In the genomic region with DNA sequence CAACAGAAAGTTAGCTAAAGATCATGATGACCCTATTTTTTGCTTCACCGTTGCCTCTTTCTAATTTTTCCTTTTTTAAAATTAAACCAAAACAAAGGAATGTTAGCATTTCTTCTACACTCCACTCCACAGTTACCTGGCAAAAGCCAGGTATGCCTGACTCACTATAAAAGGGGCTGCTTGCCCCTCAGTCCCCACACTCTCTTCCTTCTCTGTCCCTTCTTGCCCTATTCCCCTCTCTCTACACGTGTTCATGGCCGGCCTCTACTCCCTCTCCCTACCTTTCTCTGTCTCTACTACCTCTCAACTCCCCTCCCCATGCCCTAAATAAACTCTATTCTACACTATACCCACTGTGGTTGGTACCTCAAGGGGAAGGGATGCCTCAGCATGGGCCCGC, we compare ENCODE assay signal across 11 mouse cellular contexts. TPM values are rescaled to one million over a fixed set of nuclear protein-coding genes. Genes with fewer than 3 reads are reported as not detected.
A peak's percentile ranks its signal among the peaks of the same experiment; 100 is the strongest.
DNase-seq lines count a peak whose midpoint lies in the region; ATAC-seq and TF ChIP-seq lines count a peak whose summit lies in the region.
"Had no signal": no experiment of that assay in that cellular context is flagged by ENCODE, and none has a peak within 500 bp of the region (broad histone marks: within the 10 kb centered on the region; RNA-seq: fewer than 3 reads in every experiment).

No protein-coding gene starts in this region.

- no peaks in the 10 kb centered on the region for H3K4me1 ChIP-seq in cerebellum, adult 2 months (ENCODE audit: control insufficient read depth, insufficient read depth, low read length)
- peaks cover 23% of the 10 kb centered on the region for H3K4me1 ChIP-seq in kidney, embryonic 16.5 days (ENCODE audit: insufficient read depth, low read length)
- H3K4me1 ChIP-seq in embryonic facial prominence, embryonic 15.5 days = peaks cover 26% of the 10 kb centered on the region
- peaks cover 46% of the 10 kb centered on the region for H3K4me1 ChIP-seq in liver, embryonic 15.5 days (replicated peaks)

- no peak for TF ChIP-seq POLR2A in cerebellum, adult 2 months (IDR thresholded peaks at IDR 0.05; ENCODE audit: borderline replicate concordance, insufficient read depth, low read length)

- peak; percentile 12 for DNase-seq in cerebellum, adult 11 months
- no peak for DNase-seq in cerebellum, adult 2 months
- no peak for DNase-seq in kidney, adult 11 months
- no peak for DNase-seq in gastrocnemius, postnatal 10 days
- no peak for DNase-seq in left cerebral cortex, postnatal 36 days (ENCODE audit: low spot score in 2 of 2)
- DNase-seq: heart, postnatal 10 days; layer of hippocampus, postnatal 36 days had no signal

- H3K27me3 ChIP-seq in cerebellum, adult 2 months (ENCODE audit: control insufficient read depth, insufficient read depth, low read length) = no peaks in the 10 kb centered on the region
- no peaks in the 10 kb centered on the region for H3K27me3 ChIP-seq in kidney, embryonic 16.5 days (ENCODE audit: insufficient read depth, low read length)
- H3K27me3 ChIP-seq in embryonic facial prominence, embryonic 15.5 days = no peaks in the 10 kb centered on the region
- peaks cover 11% of the 10 kb centered on the region for H3K27me3 ChIP-seq in liver, embryonic 15.5 days

- H3K4me2 ChIP-seq in kidney, embryonic 16.5 days (replicated peaks; ENCODE audit: low read depth, low read length) = peak overlapping the region; percentile 74
- H3K4me2 ChIP-seq in embryonic facial prominence, embryonic 15.5 days (replicated peaks) = peak overlapping the region; percentile 82
- H3K4me2 ChIP-seq in liver, embryonic 15.5 days = peak overlapping the region; percentile 89

- peaks cover 3% of the 10 kb centered on the region; the same call in 1 of the 2 replicates for H3K36me3 ChIP-seq in kidney, embryonic 16.5 days (ENCODE audit: insufficient read depth, low read length)
- H3K36me3 ChIP-seq in embryonic facial prominence, embryonic 15.5 days = peaks cover 2% of the 10 kb centered on the region; the same call in 1 of the 2 replicates
- H3K36me3 ChIP-seq in liver, embryonic 15.5 days (replicated peaks) = peaks cover 3% of the 10 kb centered on the region

- no peak for ATAC-seq in kidney, embryonic 16.5 days (ENCODE audit: low FRiP score, low TSS enrichment)
- no peak for ATAC-seq in embryonic facial prominence, embryonic 15.5 days (ENCODE audit: insufficient number of reproducible peaks, low FRiP score, low TSS enrichment, low read depth)
- no peak for ATAC-seq in liver, embryonic 15.5 days (ENCODE audit: insufficient read depth)

- intact Hi-C loops in left cerebral cortex, postnatal 36 days (cut with DNase I) = no loop called here

- 63% methylated on average over 4 of the region's 4 CpGs for WGBS in cerebellum, adult 2 months
- WGBS in kidney, embryonic 16.5 days = 74% methylated on average over 4 of the region's 4 CpGs
- WGBS in embryonic facial prominence, embryonic 15.5 days = 73% methylated on average over 4 of the region's 4 CpGs
- WGBS in liver, embryonic 15.5 days (ENCODE audit: insufficient replicate concordance) = 62% methylated on average over 4 of the region's 4 CpGs

- H3K4me3 ChIP-seq in cerebellum, adult 2 months (replicated peaks; ENCODE audit: insufficient read depth, low read depth, low read length) = no peak overlapping the region
- H3K4me3 ChIP-seq in kidney, embryonic 16.5 days (ENCODE audit: low read length) = peak overlapping the region; percentile 75
- peak overlapping the region; percentile 69 for H3K4me3 ChIP-seq in embryonic facial prominence, embryonic 15.5 days (replicated peaks)
- peak overlapping the region; percentile 84 for H3K4me3 ChIP-seq in liver, embryonic 15.5 days (replicated peaks)

- no peak overlapping the region for H3K27ac ChIP-seq in cerebellum, adult 2 months (ENCODE audit: insufficient read depth, low read length)
- no peak overlapping the region for H3K27ac ChIP-seq in kidney, embryonic 16.5 days (ENCODE audit: low read length)
- H3K27ac ChIP-seq in embryonic facial prominence, embryonic 15.5 days (replicated peaks) = no peak overlapping the region
- no peak overlapping the region for H3K27ac ChIP-seq in liver, embryonic 15.5 days (replicated peaks)

- no peak for TF ChIP-seq CTCF in cerebellum, adult 2 months (IDR thresholded peaks at IDR 0.05; ENCODE audit: borderline replicate concordance, insufficient read depth, low read depth, low read length)

- no peak overlapping the region for H3K9ac ChIP-seq in kidney, embryonic 16.5 days (replicated peaks; ENCODE audit: low read length)
- H3K9ac ChIP-seq in embryonic facial prominence, embryonic 15.5 days = no peak overlapping the region
- H3K9ac ChIP-seq in liver, embryonic 15.5 days = peak overlapping the region; percentile 62

- H3K9me3 ChIP-seq in kidney, embryonic 16.5 days (ENCODE audit: low read length) = no peaks in the 10 kb centered on the region
- no peaks in the 10 kb centered on the region for H3K9me3 ChIP-seq in embryonic facial prominence, embryonic 15.5 days (replicated peaks)
- H3K9me3 ChIP-seq in liver, embryonic 15.5 days (replicated peaks) = no peaks in the 10 kb centered on the region

RNA-seq across cellular contexts. Expression of gene Vrk3, which starts 1.1 kb away (rescaled TPM):
- 37.4 and 39.1 TPM in 2 replicates for polyA plus RNA-seq in cerebellum, adult 2 months (2012; rRNA removed)
- polyA plus RNA-seq in kidney, embryonic 16.5 days (2015; fragmentation: Nextera tagmentation; extraction: Ambion mirVana) = 54.5 and 54.9 TPM in 2 replicates
- 32.9 and 35.2 TPM in 2 replicates for polyA plus RNA-seq in embryonic facial prominence, embryonic 15.5 days (2015; fragmentation: Nextera tagmentation; extraction: Ambion mirVana)
- polyA plus RNA-seq in liver, embryonic 15.5 days (2015; fragmentation: Nextera tagmentation; extraction: Ambion mirVana) = 28.1 and 30.0 TPM in 2 replicates
- total RNA-seq in gastrocnemius, postnatal 10 days (2021) = 10 to 100 TPM; 16.7 to 18.5 TPM
- total RNA-seq in left cerebral cortex, postnatal 36 days (2021) = 10 to 100 TPM; 28.1 to 29.4 TPM

RNA-seq across cellular contexts. Expression of gene Zfp473, which starts 3.7 kb away (rescaled TPM):
- 0.71 and 0.79 TPM in 2 replicates for polyA plus RNA-seq in cerebellum, adult 2 months (2012; rRNA removed)
- 2.1 and 2.6 TPM in 2 replicates for polyA plus RNA-seq in kidney, embryonic 16.5 days (2015; fragmentation: Nextera tagmentation; extraction: Ambion mirVana)
- polyA plus RNA-seq in embryonic facial prominence, embryonic 15.5 days (2015; fragmentation: Nextera tagmentation; extraction: Ambion mirVana) = 1.4 and 1.8 TPM in 2 replicates
- 0.94 and 1.0 TPM in 2 replicates for polyA plus RNA-seq in liver, embryonic 15.5 days (2015; fragmentation: Nextera tagmentation; extraction: Ambion mirVana)
- total RNA-seq in gastrocnemius, postnatal 10 days (2021) = under 1 TPM in 1 of 2 experiments, not detected in 1; 0.29 TPM
- total RNA-seq in left cerebral cortex, postnatal 36 days (2021) = under 1 TPM; 0.32 to 0.36 TPM

RNA-seq across cellular contexts. Expression of gene Izumo2, which starts 38.6 kb away (rescaled TPM):
- polyA plus RNA-seq in cerebellum, adult 2 months (2012; rRNA removed) = not detected in 2 replicates
- not detected in 2 replicates for polyA plus RNA-seq in kidney, embryonic 16.5 days (2015; fragmentation: Nextera tagmentation; extraction: Ambion mirVana)
- polyA plus RNA-seq in embryonic facial prominence, embryonic 15.5 days (2015; fragmentation: Nextera tagmentation; extraction: Ambion mirVana) = not detected in 2 replicates
- polyA plus RNA-seq in liver, embryonic 15.5 days (2015; fragmentation: Nextera tagmentation; extraction: Ambion mirVana) = not detected in 2 replicates
- total RNA-seq in gastrocnemius, postnatal 10 days (2021) = not detected
- total RNA-seq in left cerebral cortex, postnatal 36 days (2021) = not detected
- total RNA-seq: heart, postnatal 10 days; layer of hippocampus, postnatal 36 days had no signal
- polyA plus RNA-seq: small intestine, adult 2 months had no signal
